Mouse (Mus musculus) hindbrain, embryonic 12.5 days (tissue): ENCODE results near the gene Amfr. TPM values are rescaled to one million over a fixed set of nuclear protein-coding genes. Genes with fewer than 3 reads are reported as not detected.

Source experiments
- ATAC-seq: fragments of 200-750 bp; cut with Nextera tagmentation; 2 replicates; pipeline ENCODE4 v1.8.0; 2017; ENCODE audit warnings: moderate TSS enrichment; ENCODE audit not compliant: low FRiP score
- H3K27ac ChIP-seq: fragments of 300-500 bp; sonication (generic); 2 replicates; pipeline ENCODE4 v1.5.1; 2016; ENCODE audit warnings: mild to moderate bottlenecking
- H3K27me3 ChIP-seq: fragments of 300-500 bp; sonication (generic); 2 replicates; pipeline ENCODE4 v1.6.1; 2016; ENCODE audit warnings: mild to moderate bottlenecking
- H3K36me3 ChIP-seq: fragments of 300-500 bp; sonication (generic); 2 replicates; pipeline ENCODE4 v1.6.1; 2016; ENCODE audit warnings: mild to moderate bottlenecking
- H3K4me1 ChIP-seq: fragments of 300-500 bp; sonication (generic); 2 replicates; pipeline ENCODE4 v1.6.1; 2016
- H3K4me2 ChIP-seq: fragments of 300-500 bp; sonication (generic); replicated peaks from 2 replicates; pipeline ENCODE4 v1.6.1; 2016; ENCODE audit warnings: mild to moderate bottlenecking
- H3K4me3 ChIP-seq: fragments of 300-500 bp; sonication (generic); 2 replicates; pipeline ENCODE4 v1.5.1; 2016; ENCODE audit warnings: mild to moderate bottlenecking
- H3K9ac ChIP-seq: fragments of 300-500 bp; sonication (generic); 2 replicates; pipeline ENCODE4 v1.6.1; 2016; ENCODE audit warnings: mild to moderate bottlenecking, moderate library complexity
- H3K9me3 ChIP-seq: fragments of 300-500 bp; sonication (generic); replicated peaks from 2 replicates; pipeline ENCODE4 v1.6.1; 2016; ENCODE audit warnings: mild to moderate bottlenecking
- whole genome bisulfite sequencing: fragments of 180-500 bp; shearing (Covaris S2); methylation state at CpG from one replicate; pipeline ENCODE4 v1.1.7; 2016; 5-methylcytosine and 5-hydroxymethylcytosine counted together
- polyA plus RNA-seq: library from polyadenylated mRNA; unstranded; fragments of >200 nt; fragmentation: Nextera tagmentation; extraction: Ambion mirVana; gene quantifications from 2 replicates; pipeline ENCODE4 v1.2.1, GENCODE M21; 2016

Gene Amfr
- polyA plus RNA-seq, 1 experiment from 2014 or later = 77.4 TPM

DNA sequence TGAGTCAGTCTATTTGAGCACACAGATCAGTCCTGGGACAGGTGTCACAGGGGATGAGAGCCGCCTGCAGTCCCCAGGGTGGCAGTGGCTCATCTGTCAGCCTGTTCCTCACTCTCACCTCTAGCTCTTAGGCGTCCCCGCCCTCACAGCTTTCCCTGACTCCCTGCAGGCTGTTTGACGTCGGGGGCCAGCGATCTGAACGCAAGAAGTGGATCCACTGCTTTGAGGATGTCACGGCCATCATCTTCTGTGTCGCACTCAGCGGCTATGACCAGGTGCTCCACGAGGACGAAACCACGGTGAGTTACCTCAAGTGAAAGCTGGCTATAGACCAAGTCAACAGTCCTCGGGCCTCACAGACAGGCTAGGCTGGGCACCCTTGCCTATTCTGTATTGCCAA, 62.5 kb downstream of the Amfr start:
- Histone ChIP-seq H3K36me3 (peaks cover 72% of the 10 kb centered on the region), H3K4me1 (no peaks in the 10 kb centered on the region), H3K9me3 (no peaks in the 10 kb centered on the region), H3K27me3 (no peaks in the 10 kb centered on the region), H3K4me3 (no peak overlapping the region), H3K4me2 (no peak overlapping the region), H3K9ac (no peak overlapping the region), H3K27ac (no peak overlapping the region)
- no peak for ATAC-seq
- 86% methylated on average over 14 of the region's 14 CpGs for WGBS

DNA sequence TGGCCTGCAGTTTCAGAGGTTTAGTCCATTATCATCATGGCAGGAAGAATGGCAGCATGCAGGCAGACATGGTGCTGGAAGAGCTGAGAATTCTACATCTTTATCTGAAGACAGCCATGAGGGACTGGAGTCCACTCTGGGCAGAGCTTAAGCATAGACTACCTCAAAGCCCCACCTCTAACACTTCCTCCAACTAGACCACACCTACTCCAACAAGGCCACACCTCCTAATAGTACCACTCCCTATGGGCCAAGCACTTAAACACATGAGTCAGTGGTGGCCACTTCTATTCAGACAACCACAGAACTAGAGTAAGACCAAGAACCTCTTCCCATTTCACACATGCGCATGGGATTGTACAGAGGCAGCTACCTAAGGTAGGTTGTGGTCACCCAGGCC, 66.2 kb downstream of the Amfr start:
- 96% methylated on average over 1 of the region's 1 CpGs for WGBS
- Histone ChIP-seq H3K27me3 (no peaks in the 10 kb centered on the region), H3K9me3 (no peaks in the 10 kb centered on the region), H3K27ac (no peak overlapping the region), H3K4me3 (no peak overlapping the region), H3K9ac (no peak overlapping the region), H3K4me2 (no peak overlapping the region), H3K36me3 (peaks cover 37% of the 10 kb centered on the region), H3K4me1 (no peaks in the 10 kb centered on the region)
- no peak for ATAC-seq

DNA sequence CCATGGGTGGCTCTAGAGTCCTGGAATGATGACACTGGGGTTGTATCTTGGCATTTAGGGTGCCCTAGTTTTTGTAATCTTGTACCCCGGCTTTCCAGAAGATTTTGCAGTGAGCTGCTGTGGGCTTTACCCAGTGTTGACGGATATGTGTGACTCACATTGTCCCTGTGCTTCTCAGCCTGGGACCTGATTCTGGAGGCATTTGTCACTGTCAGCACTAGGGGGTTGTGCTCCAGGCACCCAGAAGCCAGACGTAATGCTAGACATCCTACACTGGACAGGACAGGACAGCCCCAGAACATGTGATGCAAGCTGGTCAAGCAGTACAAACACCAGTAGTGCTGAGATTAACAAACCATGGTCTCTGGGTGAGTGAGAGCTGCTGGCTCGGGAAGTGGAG, 66.9 kb downstream of the Amfr start:
- H3K4me2 ChIP-seq = no peak overlapping the region
- no peak overlapping the region for H3K27ac ChIP-seq
- H3K9me3 ChIP-seq = no peaks in the 10 kb centered on the region
- ATAC-seq = no peak
- WGBS = 69% methylated on average over 4 of the region's 4 CpGs
- H3K27me3 ChIP-seq = no peaks in the 10 kb centered on the region
- H3K36me3 ChIP-seq = peaks cover 31% of the 10 kb centered on the region
- no peak overlapping the region for H3K4me3 ChIP-seq
- no peak overlapping the region for H3K9ac ChIP-seq
- H3K4me1 ChIP-seq = no peaks in the 10 kb centered on the region

DNA sequence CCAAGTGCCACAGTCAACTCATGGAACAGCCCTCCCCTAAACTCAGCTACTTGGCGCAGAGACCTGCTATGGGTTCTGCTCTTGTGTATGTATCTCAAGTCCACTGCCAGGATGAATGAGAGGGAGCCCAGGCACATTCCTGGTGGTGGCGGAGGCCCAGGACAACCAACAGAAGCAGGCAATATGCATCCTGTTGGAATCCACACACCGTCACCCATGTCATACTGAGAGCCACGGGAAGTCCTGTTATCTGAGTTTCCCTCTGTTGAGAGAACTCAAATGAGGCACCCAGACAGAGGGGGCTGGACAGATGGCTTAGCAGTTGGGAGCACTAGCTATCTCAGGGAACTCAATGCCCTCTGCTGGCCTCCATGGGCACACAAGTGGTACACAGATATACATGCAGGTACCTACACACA, 71.0 kb downstream of the Amfr start:
- Histone ChIP-seq H3K4me3 (no peak overlapping the region), H3K27ac (no peak overlapping the region), H3K4me2 (no peak overlapping the region), H3K9ac (no peak overlapping the region), H3K9me3 (no peaks in the 10 kb centered on the region), H3K36me3 (peaks cover 8% of the 10 kb centered on the region; the same call in 1 of the 2 replicates), H3K4me1 (no peaks in the 10 kb centered on the region), H3K27me3 (no peaks in the 10 kb centered on the region)
- 79% methylated on average over 4 of the region's 4 CpGs for WGBS
- ATAC-seq = no peak

DNA sequence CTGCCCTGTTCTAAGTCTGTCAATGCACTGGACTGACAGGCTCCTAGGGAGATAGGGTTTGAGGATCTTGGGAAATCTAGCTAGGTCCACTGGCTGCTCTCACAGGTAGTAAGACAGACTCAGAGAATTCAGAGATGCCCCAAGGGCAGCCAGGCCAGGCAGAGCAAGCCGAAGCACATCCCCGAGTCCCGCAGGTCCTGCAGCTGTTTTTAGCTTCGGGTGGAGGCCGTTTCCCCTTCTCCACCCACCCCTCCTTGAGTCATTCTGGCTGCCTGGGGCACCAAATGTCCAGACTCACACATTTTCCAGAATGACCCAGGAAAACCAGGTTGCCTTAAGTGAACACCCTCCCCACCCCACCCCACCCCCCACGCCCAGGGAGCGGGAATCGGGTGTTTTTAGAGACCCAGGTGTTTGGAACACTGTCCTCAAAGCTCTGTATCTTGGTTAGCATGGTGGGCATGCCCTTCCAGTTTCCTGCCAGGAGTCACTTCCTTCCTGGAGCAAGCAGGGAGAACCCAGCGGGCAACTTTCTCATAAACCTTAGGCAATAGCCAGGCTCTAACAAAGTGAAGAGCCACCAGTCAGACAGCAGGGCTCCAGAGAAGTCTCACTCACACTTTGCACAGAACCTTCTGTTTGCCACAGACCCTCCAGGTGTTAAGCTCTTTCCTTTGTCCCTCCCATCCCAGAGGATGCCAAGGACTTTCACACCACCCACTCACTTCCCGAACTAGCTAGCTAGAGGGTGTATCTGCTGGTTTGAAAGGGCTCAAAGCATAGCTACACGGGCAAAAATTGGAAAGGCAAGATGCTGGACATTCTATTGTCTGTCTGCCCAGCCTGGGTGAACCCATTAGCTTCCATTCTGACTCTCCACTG, 71.9 kb downstream of the Amfr start:
- Histone ChIP-seq H3K27ac (no peak overlapping the region), H3K36me3 (peaks cover 3% of the 10 kb centered on the region; the same call in 1 of the 2 replicates), H3K9me3 (no peaks in the 10 kb centered on the region), H3K4me1 (no peaks in the 10 kb centered on the region), H3K4me3 (no peak overlapping the region), H3K4me2 (no peak overlapping the region), H3K27me3 (no peaks in the 10 kb centered on the region), H3K9ac (no peak overlapping the region)
- 70% methylated on average over 11 of the region's 11 CpGs for WGBS
- ATAC-seq = no peak

DNA sequence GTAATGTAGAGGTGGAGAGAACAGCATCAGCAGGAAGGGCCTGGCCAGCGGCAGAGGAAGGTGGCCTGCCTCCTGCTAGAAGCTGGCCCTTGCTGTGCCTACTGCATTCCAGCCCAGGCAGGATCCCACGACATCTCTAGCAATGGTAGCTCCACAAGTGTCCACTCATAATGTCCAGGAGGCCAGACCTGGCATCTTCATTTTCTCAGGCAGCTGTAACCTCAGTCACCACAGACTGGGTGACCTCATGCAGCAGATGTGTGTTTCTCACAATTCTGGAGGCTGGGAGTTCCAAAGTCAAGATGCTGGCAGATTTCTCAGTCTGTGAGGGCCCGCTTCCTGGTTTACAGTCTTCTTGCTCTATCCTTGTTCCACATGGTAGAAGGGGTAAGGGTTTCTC, 74.4 kb downstream of the Amfr start:
- H3K4me3 ChIP-seq = no peak overlapping the region
- no peaks in the 10 kb centered on the region for H3K9me3 ChIP-seq
- H3K27me3 ChIP-seq = no peaks in the 10 kb centered on the region
- no peak overlapping the region for H3K4me2 ChIP-seq
- no peak overlapping the region for H3K27ac ChIP-seq
- no peak overlapping the region for H3K9ac ChIP-seq
- H3K36me3 ChIP-seq = no peaks in the 10 kb centered on the region
- 88% methylated on average over 3 of the region's 3 CpGs for WGBS
- H3K4me1 ChIP-seq = no peaks in the 10 kb centered on the region
- no peak for ATAC-seq

DNA sequence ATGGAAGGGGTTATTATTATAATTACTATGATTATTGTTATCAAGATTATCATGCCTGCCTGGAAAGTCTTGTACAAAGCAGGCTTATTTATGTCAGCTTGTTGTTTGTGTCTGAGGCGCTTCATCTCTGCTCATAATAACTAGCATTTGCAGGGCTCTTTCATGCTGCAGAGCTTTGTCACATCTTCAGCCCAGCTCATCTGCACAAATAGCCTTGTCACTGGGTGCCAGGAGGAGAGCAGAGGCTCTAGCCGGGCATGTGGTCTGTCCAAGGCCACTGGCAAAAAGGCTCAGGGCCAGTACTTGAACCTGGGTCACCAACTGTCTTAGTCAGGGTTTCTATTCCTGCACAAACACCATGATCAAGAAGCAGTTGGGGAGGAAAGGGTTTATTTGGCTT, 79.4 kb downstream of the Amfr start:
- no peaks in the 10 kb centered on the region for H3K27me3 ChIP-seq
- peaks cover 3% of the 10 kb centered on the region; the same call in 1 of the 2 replicates for H3K36me3 ChIP-seq
- H3K4me2 ChIP-seq = no peak overlapping the region
- 95% methylated on average over 2 of the region's 2 CpGs for WGBS
- 0 out of 2 replicates have a peak, but pooled peaks cover 11% of the 10 kb centered on the region for H3K4me1 ChIP-seq
- no peak overlapping the region for H3K27ac ChIP-seq
- H3K9ac ChIP-seq = no peak overlapping the region
- no peaks in the 10 kb centered on the region for H3K9me3 ChIP-seq
- H3K4me3 ChIP-seq = no peak overlapping the region
- ATAC-seq = no peak

DNA sequence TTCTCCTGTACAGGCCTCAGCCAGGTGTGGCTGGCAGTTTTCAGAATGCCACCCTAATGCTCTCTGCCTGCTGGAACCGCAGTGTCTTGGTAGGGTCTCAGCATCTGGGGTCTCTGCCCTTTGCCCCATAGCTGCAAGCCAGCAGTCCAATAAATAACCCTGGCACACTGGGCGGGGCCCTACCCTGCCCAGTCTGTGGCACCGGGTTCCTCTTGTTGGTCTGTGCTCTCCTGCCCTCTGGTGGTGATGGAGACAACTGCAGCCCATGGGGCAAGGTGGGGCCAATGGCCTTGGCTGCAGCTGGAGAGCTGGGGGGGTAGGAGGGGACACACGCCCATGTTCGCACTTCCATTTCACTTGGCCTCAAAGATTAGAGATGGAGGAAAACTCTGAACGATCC, 79.8 kb downstream of the Amfr start:
- Histone ChIP-seq H3K36me3 (peaks cover 3% of the 10 kb centered on the region; the same call in 1 of the 2 replicates), H3K4me1 (0 out of 2 replicates have a peak, but pooled peaks cover 11% of the 10 kb centered on the region), H3K27ac (0 out of 2 replicates have a peak overlapping the region, but pooled peaks have one; percentile 3), H3K9ac (no peak overlapping the region), H3K9me3 (no peaks in the 10 kb centered on the region), H3K4me3 (no peak overlapping the region), H3K27me3 (no peaks in the 10 kb centered on the region), H3K4me2 (no peak overlapping the region)
- ATAC-seq = peak; percentile 67
- WGBS = 30% methylated on average over 6 of the region's 6 CpGs

DNA sequence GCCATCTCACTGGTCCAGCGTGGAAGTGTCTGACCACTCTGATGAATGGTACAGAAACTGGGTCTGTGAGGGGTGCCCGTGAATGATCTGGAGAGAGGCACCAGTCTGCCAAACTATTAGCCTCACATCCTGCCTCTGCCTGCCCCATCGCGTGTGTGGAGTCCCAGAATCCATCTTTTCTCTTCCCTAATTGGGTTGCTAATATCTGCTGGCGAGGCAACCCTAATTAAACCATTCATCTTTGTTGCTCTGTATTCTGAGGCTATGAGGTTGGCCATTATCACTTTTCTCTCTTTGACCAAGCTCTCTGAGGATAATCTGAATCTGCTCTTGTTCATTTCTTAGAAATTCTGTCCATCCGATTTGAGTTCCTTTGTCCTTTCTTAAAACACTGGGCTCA, 81.3 kb downstream of the Amfr start:
- H3K4me1 ChIP-seq = 0 out of 2 replicates have a peak, but pooled peaks cover 11% of the 10 kb centered on the region
- WGBS = 71% methylated on average over 6 of the region's 6 CpGs
- H3K36me3 ChIP-seq = peaks cover 9% of the 10 kb centered on the region
- H3K27me3 ChIP-seq = no peaks in the 10 kb centered on the region
- H3K9me3 ChIP-seq = 0 out of 2 replicates have a peak, but pooled peaks cover 8% of the 10 kb centered on the region
- H3K27ac ChIP-seq = no peak overlapping the region
- H3K4me3 ChIP-seq = no peak overlapping the region
- no peak overlapping the region for H3K9ac ChIP-seq
- H3K4me2 ChIP-seq = no peak overlapping the region
- ATAC-seq = no peak

DNA sequence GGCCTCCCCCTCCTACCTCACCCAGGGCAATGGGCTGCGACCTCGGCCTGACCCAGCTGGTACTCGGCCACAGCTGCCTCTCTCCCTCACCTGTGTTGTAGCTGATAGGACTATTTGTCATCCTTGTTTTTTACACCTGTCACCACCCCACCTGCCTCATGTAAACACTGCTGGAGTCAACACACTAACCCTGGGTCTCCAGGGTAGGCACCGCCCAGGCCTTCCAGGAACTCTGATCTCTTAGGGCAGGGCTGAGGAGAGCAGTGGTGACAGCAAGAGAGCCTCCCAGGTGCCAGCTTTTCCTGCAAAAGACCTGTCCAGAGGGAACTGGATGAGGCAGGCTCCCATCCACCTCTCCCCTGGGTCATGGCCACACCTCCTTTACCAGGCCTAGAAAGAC, 83.4 kb downstream of the Amfr start:
- Histone ChIP-seq H3K27ac (no peak overlapping the region), H3K9ac (no peak overlapping the region), H3K4me3 (no peak overlapping the region), H3K4me1 (peaks cover 15% of the 10 kb centered on the region), H3K36me3 (peaks cover 13% of the 10 kb centered on the region), H3K27me3 (no peaks in the 10 kb centered on the region), H3K9me3 (0 out of 2 replicates have a peak, but pooled peaks cover 8% of the 10 kb centered on the region), H3K4me2 (no peak overlapping the region)
- WGBS = 85% methylated on average over 4 of the region's 4 CpGs
- ATAC-seq = no peak

DNA sequence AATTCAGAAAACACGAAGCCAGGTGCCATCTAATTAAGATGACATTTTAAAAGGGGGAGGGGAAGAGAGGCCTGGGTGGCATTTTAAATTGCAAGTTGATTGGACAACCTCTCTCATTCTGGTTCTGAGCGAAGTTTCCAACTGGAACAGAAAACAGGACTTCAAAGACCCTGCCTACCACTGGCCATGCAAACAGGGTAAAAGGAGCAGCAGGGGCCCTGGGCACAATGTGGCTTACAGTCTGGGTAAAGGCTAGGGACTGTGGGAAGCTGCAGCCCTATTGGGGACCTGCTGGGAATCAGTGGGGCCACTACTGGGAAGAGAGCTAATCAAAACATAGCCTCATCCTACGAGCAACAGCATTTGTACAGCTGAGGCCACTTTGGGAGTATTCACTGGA, 87.1 kb downstream of the Amfr start:
- Histone ChIP-seq H3K4me2 (no peak overlapping the region), H3K9ac (no peak overlapping the region), H3K36me3 (peaks cover 17% of the 10 kb centered on the region), H3K27ac (no peak overlapping the region), H3K9me3 (0 out of 2 replicates have a peak, but pooled peaks cover 8% of the 10 kb centered on the region), H3K4me3 (no peak overlapping the region), H3K4me1 (peaks cover 32% of the 10 kb centered on the region), H3K27me3 (no peaks in the 10 kb centered on the region)
- 25% methylated on average over 3 of the region's 3 CpGs for WGBS
- no peak for ATAC-seq

DNA sequence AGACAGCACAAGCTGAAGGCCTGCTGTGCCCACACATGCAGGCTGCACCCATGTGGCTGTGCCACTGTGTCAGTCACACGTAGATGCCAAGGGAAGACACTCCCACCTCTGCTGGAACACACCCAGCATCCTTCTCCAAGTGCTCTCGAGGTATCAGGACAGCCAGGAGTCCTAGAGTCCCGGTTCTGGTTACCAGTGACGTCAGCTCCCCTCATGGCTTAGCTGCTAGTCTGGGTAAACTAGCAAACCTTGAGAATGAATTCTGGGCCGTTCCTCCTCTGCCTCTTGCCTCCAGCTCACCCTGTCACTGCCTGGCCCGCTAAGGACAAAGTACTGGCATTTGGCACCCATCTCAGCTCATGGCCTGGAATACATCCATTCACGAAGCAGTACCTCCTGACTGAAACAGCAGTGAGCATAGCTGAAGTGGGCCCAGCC, 88.7 kb downstream of the Amfr start:
- Histone ChIP-seq H3K9ac (no peak overlapping the region), H3K27me3 (no peaks in the 10 kb centered on the region), H3K27ac (no peak overlapping the region), H3K36me3 (peaks cover 14% of the 10 kb centered on the region), H3K9me3 (0 out of 2 replicates have a peak, but pooled peaks cover 8% of the 10 kb centered on the region), H3K4me3 (no peak overlapping the region), H3K4me2 (no peak overlapping the region), H3K4me1 (peaks cover 48% of the 10 kb centered on the region)
- ATAC-seq = no peak
- 79% methylated on average over 7 of the region's 7 CpGs for WGBS
